ENCODE assay signal across 23 mouse cellular contexts in genomic region chr4:65972395-65972794, GRCm38 (mm10).
"Had no signal": no experiment of that assay in that cellular context is flagged by ENCODE, and none has a peak within 500 bp of the region (broad histone marks: within the 10 kb centered on the region; RNA-seq: fewer than 3 reads in every experiment).

No protein-coding gene starts in this region.

- H3K4me2 ChIP-seq: limb, embryonic 13.5 days; liver, embryonic 12.5 days; liver, embryonic 15.5 days; lung, embryonic 15.5 days; midbrain, embryonic 13.5 days; neural tube, embryonic 13.5 days; stomach, embryonic 15.5 days had no signal

- ATAC-seq: liver, embryonic 12.5 days; midbrain, embryonic 13.5 days; midbrain, embryonic 16.5 days had no signal

- H3K4me1 ChIP-seq: limb, embryonic 13.5 days; liver, embryonic 12.5 days; liver, embryonic 15.5 days; lung, embryonic 15.5 days; megakaryocyte, embryonic 14.5 days; midbrain, embryonic 10.5 days; midbrain, embryonic 13.5 days; neural tube, embryonic 13.5 days; stomach, embryonic 15.5 days had no signal

- DNase-seq: kidney, postnatal 25 days; layer of hippocampus, adult 9-11 months; liver; lung, adult 18-20 months; lung, postnatal 10 days; lung, postnatal 36 days; right cerebral cortex, postnatal 25 days; spleen, adult 18-20 months; thymus, postnatal 25 days had no signal

- H3K27ac ChIP-seq: kidney, postnatal 0 days; layer of hippocampus, adult 2 months; limb, embryonic 10.5 days; limb, embryonic 13.5 days; liver, embryonic 12.5 days; liver, embryonic 15.5 days; lung, embryonic 15.5 days; midbrain, embryonic 10.5 days; midbrain, embryonic 13.5 days; neural tube, embryonic 13.5 days; stomach, embryonic 15.5 days had no signal

- H3K9me3 ChIP-seq: limb, embryonic 10.5 days; limb, embryonic 13.5 days; liver, embryonic 12.5 days; liver, embryonic 15.5 days; lung, embryonic 15.5 days; midbrain, embryonic 10.5 days; midbrain, embryonic 13.5 days; neural tube, embryonic 13.5 days; stomach, embryonic 15.5 days had no signal

- H3K36me3 ChIP-seq: limb, embryonic 10.5 days; limb, embryonic 13.5 days; liver, embryonic 12.5 days; liver, embryonic 15.5 days; lung, embryonic 15.5 days; midbrain, embryonic 10.5 days; midbrain, embryonic 13.5 days; neural tube, embryonic 13.5 days; stomach, embryonic 15.5 days had no signal

- H3K4me3 ChIP-seq: layer of hippocampus, adult 2 months; limb, embryonic 10.5 days; limb, embryonic 13.5 days; liver, embryonic 12.5 days; liver, embryonic 15.5 days; lung, embryonic 15.5 days; megakaryocyte, embryonic 14.5 days; midbrain, embryonic 10.5 days; midbrain, embryonic 13.5 days; myocyte; neural tube, embryonic 13.5 days; stomach, embryonic 15.5 days had no signal

- H3K27me3 ChIP-seq: limb, embryonic 13.5 days; liver, embryonic 12.5 days; liver, embryonic 15.5 days; lung, embryonic 15.5 days; megakaryocyte, embryonic 14.5 days; midbrain, embryonic 13.5 days; neural tube, embryonic 13.5 days; stomach, embryonic 15.5 days had no signal

- H3K9ac ChIP-seq: limb, embryonic 13.5 days; liver, embryonic 12.5 days; liver, embryonic 15.5 days; lung, embryonic 15.5 days; midbrain, embryonic 13.5 days; neural tube, embryonic 13.5 days; stomach, embryonic 15.5 days had no signal
